Mouse (Mus musculus): ENCODE results near the gene Fndc5. TPM values are rescaled to one million over a fixed set of nuclear protein-coding genes. Genes with fewer than 3 reads are reported as not detected.

Gene Fndc5
- polyA plus RNA-seq, 1 experiment from 2014 or later = 0.93 TPM

DNA sequence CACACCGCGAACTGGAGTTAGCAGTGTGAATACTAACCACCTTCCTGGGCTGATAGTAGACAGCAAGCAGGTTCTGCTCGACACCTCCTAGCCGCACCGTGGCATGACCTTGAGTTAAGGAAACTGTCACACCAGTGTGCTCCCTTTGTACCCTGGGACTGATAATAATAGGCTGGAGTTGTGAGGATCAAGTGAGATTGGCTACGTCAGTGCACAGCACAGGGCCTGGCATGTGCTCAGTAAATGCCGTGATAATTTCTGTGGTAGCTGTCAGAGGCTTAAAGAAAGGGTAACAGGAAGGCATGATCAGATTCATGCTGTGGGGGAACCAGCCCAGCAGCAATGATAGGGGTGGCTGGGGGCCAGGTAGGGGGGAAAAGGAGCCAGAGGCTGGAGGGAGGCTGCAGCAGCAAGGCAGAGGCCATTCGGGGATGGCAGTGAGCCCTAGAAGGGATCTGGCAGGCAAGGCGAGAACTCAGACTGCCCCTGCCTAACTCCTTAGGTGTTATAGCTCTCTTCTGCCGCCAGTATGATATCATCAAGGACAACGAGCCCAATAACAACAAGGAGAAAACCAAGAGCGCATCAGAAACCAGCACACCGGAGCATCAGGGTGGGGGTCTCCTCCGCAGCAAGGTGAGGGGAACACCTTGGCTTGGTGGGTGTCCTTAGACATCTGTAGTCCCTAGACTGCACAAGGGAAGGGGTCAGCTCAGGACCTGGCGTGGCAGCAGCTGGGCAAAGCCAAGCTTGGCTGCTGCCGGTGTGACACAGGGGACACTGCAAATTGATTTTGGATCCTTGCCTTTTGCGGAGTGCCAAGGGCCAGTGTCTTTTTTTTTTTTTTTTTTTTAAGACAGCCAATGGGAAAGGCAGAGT is 5.0 kb downstream of the Fndc5 start:
- Histone ChIP-seq H3K27ac (peak overlapping the region; percentile 31; the same call in 1 of the 2 replicates), H3K4me2 (no peak overlapping the region), H3K4me3 (no peak overlapping the region), H3K36me3 (ENCODE audit: poor library complexity, severe bottlenecking) (no peaks in the 10 kb centered on the region), H3K9me3 (replicated peaks) (no peaks in the 10 kb centered on the region), H3K4me1 (peaks cover 40% of the 10 kb centered on the region), H3K9ac (no peak overlapping the region), H3K27me3 (peaks cover 25% of the 10 kb centered on the region)
- no peak for ATAC-seq
- WGBS = 79% methylated on average over 17 of the region's 17 CpGs

DNA sequence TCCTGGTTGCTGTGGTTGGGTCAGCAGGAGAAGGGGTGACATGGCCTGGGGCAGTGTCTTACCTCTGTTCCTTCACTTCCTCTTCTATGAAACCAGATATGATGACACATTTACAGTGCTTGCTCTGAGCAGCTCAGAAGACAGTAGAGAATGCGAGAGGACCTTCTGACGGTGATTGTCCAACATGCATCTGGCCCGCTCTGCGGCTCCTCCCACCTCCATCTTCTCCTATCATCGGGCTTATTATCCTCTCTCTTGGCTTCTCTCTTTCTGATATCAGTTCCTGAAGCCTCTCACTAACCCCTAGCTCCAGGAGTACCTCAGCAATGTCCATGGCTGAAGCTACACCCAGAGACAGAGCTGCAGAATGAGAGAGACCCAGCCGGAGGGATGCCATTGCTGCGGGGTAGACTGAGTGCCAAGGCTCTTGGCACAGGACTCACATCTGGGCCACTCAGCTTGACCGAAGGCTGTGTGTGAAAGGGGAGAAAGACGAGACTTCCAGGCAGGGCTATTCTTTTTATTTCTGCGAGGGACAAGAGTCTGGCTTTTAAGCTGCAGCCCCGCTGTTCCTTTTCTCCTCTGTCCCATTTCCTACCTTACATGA is 5.7 kb downstream of the Fndc5 start:
- H3K4me2 ChIP-seq = no peak overlapping the region
- H3K4me1 ChIP-seq = peaks cover 36% of the 10 kb centered on the region
- WGBS = 86% methylated on average over 11 of the region's 11 CpGs
- H3K9ac ChIP-seq = no peak overlapping the region
- no peak for ATAC-seq
- no peaks in the 10 kb centered on the region for H3K36me3 ChIP-seq (ENCODE audit: poor library complexity, severe bottlenecking)
- peaks cover 18% of the 10 kb centered on the region for H3K27me3 ChIP-seq
- no peak overlapping the region for H3K4me3 ChIP-seq
- H3K27ac ChIP-seq = no peak overlapping the region
- H3K9me3 ChIP-seq (replicated peaks) = no peaks in the 10 kb centered on the region

DNA sequence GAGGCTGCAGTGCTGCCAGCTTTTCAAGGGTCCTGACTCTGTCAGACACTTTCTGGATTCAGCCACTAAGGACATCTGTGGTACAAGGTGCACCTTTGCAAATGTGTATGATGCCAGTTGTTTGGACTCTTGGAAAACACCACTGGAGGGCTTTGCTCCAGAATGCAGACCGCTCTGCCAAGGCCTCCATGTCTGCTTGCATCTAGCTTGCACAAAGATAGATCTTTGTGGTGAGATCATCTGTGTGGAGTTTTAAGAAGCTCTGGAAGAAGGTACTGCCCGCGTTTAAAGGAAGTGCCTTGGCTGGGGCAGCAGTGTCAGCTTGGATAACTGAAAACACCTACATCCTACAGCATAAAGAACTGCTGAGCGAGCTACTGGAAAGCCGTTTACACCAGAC is 6.7 kb downstream of the Fndc5 start:
- Histone ChIP-seq H3K27ac (0 out of 2 replicates have a peak overlapping the region, but pooled peaks have one; percentile 70), H3K4me3 (no peak overlapping the region)
- WGBS = 88% methylated on average over 5 of the region's 5 CpGs

GRCm38 (mm10) chr4:129144401-129145367 is 7.9 kb downstream of the Fndc5 start:
- no peak overlapping the region for H3K9ac ChIP-seq
- H3K4me2 ChIP-seq = no peak overlapping the region
- H3K4me1 ChIP-seq = peaks cover 44% of the 10 kb centered on the region
- H3K4me3 ChIP-seq = no peak overlapping the region
- no peaks in the 10 kb centered on the region for H3K9me3 ChIP-seq (replicated peaks)
- ATAC-seq = peak; percentile 80
- H3K27ac ChIP-seq = peak overlapping the region; percentile 70
- H3K36me3 ChIP-seq (ENCODE audit: poor library complexity, severe bottlenecking) = peaks cover 14% of the 10 kb centered on the region
- WGBS = 44% methylated on average over 16 of the region's 16 CpGs
- H3K27me3 ChIP-seq = no peaks in the 10 kb centered on the region

More for the DNA sequence above, 6.7 kb downstream of the Fndc5 start:
- Histone ChIP-seq H3K4me1 (peaks cover 42% of the 10 kb centered on the region), H3K9me3 (replicated peaks) (no peaks in the 10 kb centered on the region), H3K4me2 (no peak overlapping the region), H3K36me3 (ENCODE audit: poor library complexity, severe bottlenecking) (peaks cover 3% of the 10 kb centered on the region; the same call in 1 of the 2 replicates), H3K27me3 (peaks cover 8% of the 10 kb centered on the region), H3K9ac (no peak overlapping the region)
- no peak for ATAC-seq

GRCm38 (mm10) chr4:129145411-129145810 is 8.6 kb downstream of the Fndc5 start:
- no peaks in the 10 kb centered on the region for H3K9me3 ChIP-seq (replicated peaks)
- no peak overlapping the region for H3K9ac ChIP-seq
- H3K4me1 ChIP-seq = peaks cover 39% of the 10 kb centered on the region
- H3K27ac ChIP-seq = peak overlapping the region; percentile 70
- no peak overlapping the region for H3K4me2 ChIP-seq
- H3K27me3 ChIP-seq = no peaks in the 10 kb centered on the region
- no peak overlapping the region for H3K4me3 ChIP-seq
- ATAC-seq = no peak
- H3K36me3 ChIP-seq (ENCODE audit: poor library complexity, severe bottlenecking) = peaks cover 20% of the 10 kb centered on the region
- WGBS = 72% methylated on average over 4 of the region's 4 CpGs

GRCm38 (mm10) chr4:129145943-129146342 is 9.1 kb downstream of the Fndc5 start:
- Histone ChIP-seq H3K4me2 (no peak overlapping the region), H3K9ac (no peak overlapping the region), H3K9me3 (replicated peaks) (no peaks in the 10 kb centered on the region), H3K4me1 (peaks cover 39% of the 10 kb centered on the region), H3K4me3 (no peak overlapping the region), H3K27ac (no peak overlapping the region), H3K27me3 (no peaks in the 10 kb centered on the region), H3K36me3 (ENCODE audit: poor library complexity, severe bottlenecking) (peaks cover 25% of the 10 kb centered on the region)
- ATAC-seq = no peak
- 84% methylated on average over 4 of the region's 4 CpGs for WGBS

DNA sequence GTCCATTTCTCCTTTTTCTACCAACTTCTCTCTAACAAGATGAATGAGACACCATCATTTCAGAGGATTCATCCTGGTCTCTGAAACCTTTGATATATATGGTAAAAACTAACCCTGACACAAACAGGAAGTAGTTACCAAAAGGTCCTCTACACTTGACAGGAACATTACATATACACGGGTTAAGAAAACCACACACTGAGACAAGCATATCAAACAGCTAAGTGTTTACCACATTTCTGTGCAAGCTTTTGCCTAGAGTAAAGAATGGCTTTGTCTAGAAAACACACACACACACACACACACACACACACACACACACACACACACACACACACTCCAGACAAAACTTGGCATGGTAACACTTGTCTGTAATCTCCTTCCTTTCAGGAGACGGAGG is 9.6 kb downstream of the Fndc5 start:
- Histone ChIP-seq H3K27me3 (no peaks in the 10 kb centered on the region), H3K9me3 (replicated peaks) (no peaks in the 10 kb centered on the region), H3K27ac (no peak overlapping the region), H3K4me3 (no peak overlapping the region), H3K4me2 (no peak overlapping the region), H3K9ac (no peak overlapping the region), H3K4me1 (peaks cover 39% of the 10 kb centered on the region), H3K36me3 (ENCODE audit: poor library complexity, severe bottlenecking) (peaks cover 29% of the 10 kb centered on the region)
- 68% methylated on average over 2 of the region's 2 CpGs for WGBS
- ATAC-seq = no peak

GRCm38 (mm10) chr4:129147552-129148103 is 10.8 kb downstream of the Fndc5 start:
- Histone ChIP-seq H3K9ac (no peak overlapping the region), H3K27me3 (no peaks in the 10 kb centered on the region), H3K4me1 (peaks cover 33% of the 10 kb centered on the region), H3K9me3 (replicated peaks) (no peaks in the 10 kb centered on the region), H3K4me3 (no peak overlapping the region), H3K4me2 (no peak overlapping the region), H3K27ac (no peak overlapping the region), H3K36me3 (ENCODE audit: poor library complexity, severe bottlenecking) (peaks cover 41% of the 10 kb centered on the region)
- 84% methylated on average over 13 of the region's 13 CpGs for WGBS
- ATAC-seq = no peak

GRCm38 (mm10) chr4:129149321-129149720 is 12.5 kb downstream of the Fndc5 start:
- Histone ChIP-seq H3K4me2 (no peak overlapping the region), H3K4me3 (no peak overlapping the region), H3K9ac (no peak overlapping the region), H3K27ac (no peak overlapping the region), H3K4me1 (peaks cover 22% of the 10 kb centered on the region), H3K27me3 (no peaks in the 10 kb centered on the region), H3K9me3 (replicated peaks) (no peaks in the 10 kb centered on the region), H3K36me3 (ENCODE audit: poor library complexity, severe bottlenecking) (peaks cover 56% of the 10 kb centered on the region)
- ATAC-seq = no peak
- WGBS = 74% methylated on average over 1 of the region's 1 CpGs

GRCm38 (mm10) chr4:129151276-129151811 is 14.5 kb downstream of the Fndc5 start:
- Histone ChIP-seq H3K27ac (no peak overlapping the region), H3K4me3 (no peak overlapping the region), H3K4me2 (no peak overlapping the region), H3K27me3 (no peaks in the 10 kb centered on the region), H3K9ac (no peak overlapping the region), H3K36me3 (ENCODE audit: poor library complexity, severe bottlenecking) (peaks cover 73% of the 10 kb centered on the region), H3K4me1 (peaks cover 9% of the 10 kb centered on the region), H3K9me3 (replicated peaks) (no peaks in the 10 kb centered on the region)
- WGBS = 91% methylated on average over 4 of the region's 4 CpGs
- no peak for ATAC-seq

- no peak for ATAC-seq
- Histone ChIP-seq H3K27ac (no peak overlapping the region), H3K4me2 (no peak overlapping the region), H3K27me3 (no peaks in the 10 kb centered on the region), H3K4me3 (no peak overlapping the region), H3K36me3 (ENCODE audit: poor library complexity, severe bottlenecking) (peaks cover 54% of the 10 kb centered on the region), H3K4me1 (no peaks in the 10 kb centered on the region), H3K9me3 (replicated peaks) (no peaks in the 10 kb centered on the region), H3K9ac (no peak overlapping the region)
- WGBS = 88% methylated on average over 5 of the region's 5 CpGs
Observed at GRCm38 (mm10) chr4:129157541-129157940, 20.7 kb downstream of the Fndc5 start.

All from forebrain, embryonic 13.5 days (tissue).